Mouse (Mus musculus): ENCODE data around the gene Epha4. TPM values are rescaled to one million over a fixed set of nuclear protein-coding genes. Genes with fewer than 3 reads are reported as not detected.

Gene Epha4
- polyA plus RNA-seq, 1 experiment from 2014 or later, result 93.3 TPM

DNA sequence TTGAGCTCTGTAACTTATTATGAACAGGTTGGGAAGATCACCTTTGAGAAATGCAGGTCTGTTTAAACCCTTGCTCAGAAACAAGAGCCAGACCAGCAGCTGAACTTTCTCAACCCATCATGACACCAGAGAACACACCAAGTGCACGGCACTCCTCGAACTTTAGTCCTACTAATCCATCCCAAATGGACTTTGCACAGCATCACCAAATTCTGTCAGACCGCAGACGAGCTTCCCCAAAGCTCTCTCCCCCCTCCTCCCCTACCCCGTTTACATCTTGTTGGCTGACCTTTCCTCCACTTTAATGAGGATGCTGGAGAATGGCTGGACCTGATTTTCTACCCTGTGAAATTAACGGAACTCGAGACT lies 19.1 kb downstream of the Epha4 start:
- WGBS, result 6% methylated on average over 7 of the region's 7 CpGs
- Histone ChIP-seq H3K9me3 (no peaks in the 10 kb centered on the region), H3K27me3 (no peaks in the 10 kb centered on the region), H3K27ac (replicated peaks) (peak overlapping the region; percentile 83), H3K4me3 (0 out of 2 replicates have a peak overlapping the region, but pooled peaks have one; percentile 8), H3K9ac (replicated peaks) (no peak overlapping the region; the same call in 1 of the 2 replicates), H3K4me2 (replicated peaks) (peak overlapping the region; percentile 39), H3K4me1 (peaks cover 88% of the 10 kb centered on the region), H3K36me3 (no peaks in the 10 kb centered on the region)
- ATAC-seq (replicated peaks), result no peak

DNA sequence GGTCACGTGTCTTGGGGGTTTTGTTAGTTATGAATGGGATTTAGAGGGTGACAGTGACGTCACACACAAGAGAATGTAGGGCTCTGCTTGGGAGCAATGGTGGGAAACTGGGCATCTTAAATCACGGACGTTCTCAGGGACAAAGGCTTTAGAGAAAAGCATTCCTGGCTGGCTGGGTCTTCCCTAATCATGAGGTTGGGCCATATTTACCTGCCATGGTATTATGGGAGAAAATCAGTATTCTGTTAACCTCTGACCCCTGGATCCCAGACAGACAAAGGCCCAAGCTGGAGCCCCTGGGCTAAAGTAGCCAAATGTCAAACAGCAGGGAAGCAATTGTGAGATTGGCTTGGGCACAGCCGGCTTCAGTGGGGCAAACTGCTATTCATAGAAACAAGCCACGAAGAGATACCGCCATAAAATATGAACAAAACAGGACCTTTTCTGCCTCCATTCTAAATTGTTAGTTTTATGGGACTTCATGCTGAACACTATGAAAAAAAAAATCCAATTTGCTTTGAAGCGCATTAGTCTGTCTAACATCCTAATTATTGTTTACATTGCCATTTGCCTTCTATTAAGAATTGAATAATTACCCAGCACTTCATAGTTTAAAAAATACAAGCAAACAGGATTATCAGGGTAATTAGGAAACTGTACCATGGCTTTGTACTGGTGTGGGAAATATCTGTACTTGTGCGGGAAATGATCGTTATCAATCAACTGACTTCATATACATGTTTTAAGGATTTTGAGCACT lies 19.7 kb downstream of the Epha4 start:
- Histone ChIP-seq H3K4me2 (replicated peaks) (peak overlapping the region; percentile 39), H3K4me3 (0 out of 2 replicates have a peak overlapping the region, but pooled peaks have one; percentile 0), H3K9me3 (no peaks in the 10 kb centered on the region), H3K36me3 (no peaks in the 10 kb centered on the region), H3K4me1 (peaks cover 88% of the 10 kb centered on the region), H3K9ac (replicated peaks) (no peak overlapping the region), H3K27me3 (no peaks in the 10 kb centered on the region), H3K27ac (replicated peaks) (no peak overlapping the region; the same call in 1 of the 2 replicates)
- 9% methylated on average over 10 of the region's 10 CpGs for WGBS
- ATAC-seq (replicated peaks), result no peak

DNA sequence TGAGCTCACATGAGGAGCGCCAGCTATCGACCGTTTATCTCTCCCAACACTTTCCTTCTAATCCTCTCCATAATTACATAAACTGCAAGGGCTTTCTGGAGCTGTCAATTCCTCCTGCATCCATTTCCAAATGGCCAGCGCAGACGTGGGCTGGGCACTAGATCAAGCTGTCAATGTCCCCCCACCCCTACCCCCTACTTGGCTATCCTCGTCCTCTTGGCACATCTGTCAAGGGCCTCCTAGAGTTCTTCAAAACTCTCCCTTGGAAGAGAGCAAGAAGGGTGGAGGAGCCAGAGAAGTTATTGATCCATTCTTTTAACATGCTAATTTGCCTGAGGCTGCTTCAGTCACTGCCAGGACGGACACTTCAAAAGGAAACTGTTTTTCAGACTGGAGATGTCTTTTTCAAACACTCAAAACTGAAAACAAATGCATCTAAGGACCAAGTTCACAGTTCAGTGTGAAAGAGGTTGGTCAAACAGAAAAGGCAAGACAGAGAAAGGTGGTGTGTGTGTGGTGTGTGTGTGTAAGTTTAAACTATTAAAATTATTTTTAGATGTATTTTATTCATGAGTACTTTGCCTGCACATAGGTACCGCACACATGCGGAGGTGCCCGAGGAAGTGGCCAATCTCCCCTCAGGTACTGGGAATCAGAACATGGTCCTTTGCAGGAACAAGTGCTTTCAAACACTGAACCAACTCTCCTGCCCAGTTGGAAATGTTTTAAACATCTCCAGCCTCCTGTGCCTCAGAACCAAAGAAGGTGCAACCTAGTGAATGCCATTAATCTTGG lies 20.9 kb downstream of the Epha4 start:
- H3K9ac ChIP-seq (replicated peaks), result no peak overlapping the region
- 0 out of 2 replicates have a peak overlapping the region, but pooled peaks have one; percentile 23 for H3K27ac ChIP-seq (replicated peaks)
- H3K27me3 ChIP-seq, result no peaks in the 10 kb centered on the region
- WGBS, result 18% methylated on average over 10 of the region's 10 CpGs
- no peak overlapping the region for H3K4me3 ChIP-seq
- H3K36me3 ChIP-seq, result no peaks in the 10 kb centered on the region
- peaks cover 79% of the 10 kb centered on the region for H3K4me1 ChIP-seq
- no peak overlapping the region for H3K4me2 ChIP-seq (replicated peaks)
- no peaks in the 10 kb centered on the region for H3K9me3 ChIP-seq
- no peak for ATAC-seq (replicated peaks)

DNA sequence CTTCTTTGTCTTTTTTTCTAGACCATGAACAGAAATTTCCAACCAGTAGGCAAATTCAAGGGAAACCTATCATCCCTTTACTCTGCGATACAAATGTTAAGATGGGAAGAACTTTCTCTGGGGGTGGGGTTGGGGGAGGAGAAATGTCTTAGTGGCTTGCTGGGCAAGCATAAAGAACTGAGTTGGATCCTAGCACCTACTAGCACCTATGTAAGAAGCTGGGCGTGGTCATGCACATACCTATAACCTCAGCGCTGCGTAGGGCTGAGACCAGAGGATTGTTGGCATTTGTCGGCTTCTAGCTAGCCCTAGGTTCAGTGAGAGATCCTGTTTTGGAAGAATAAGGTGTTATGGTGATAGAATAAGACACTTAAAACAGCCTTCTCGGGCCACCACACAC lies 24.7 kb downstream of the Epha4 start:
- H3K4me3 ChIP-seq, result no peak overlapping the region
- ATAC-seq (replicated peaks), result no peak
- H3K27ac ChIP-seq (replicated peaks), result no peak overlapping the region
- no peaks in the 10 kb centered on the region for H3K27me3 ChIP-seq
- H3K36me3 ChIP-seq, result no peaks in the 10 kb centered on the region
- no peak overlapping the region for H3K9ac ChIP-seq (replicated peaks)
- H3K4me2 ChIP-seq (replicated peaks), result no peak overlapping the region
- 95% methylated on average over 6 of the region's 6 CpGs for WGBS
- H3K9me3 ChIP-seq, result no peaks in the 10 kb centered on the region
- peaks cover 58% of the 10 kb centered on the region for H3K4me1 ChIP-seq

DNA sequence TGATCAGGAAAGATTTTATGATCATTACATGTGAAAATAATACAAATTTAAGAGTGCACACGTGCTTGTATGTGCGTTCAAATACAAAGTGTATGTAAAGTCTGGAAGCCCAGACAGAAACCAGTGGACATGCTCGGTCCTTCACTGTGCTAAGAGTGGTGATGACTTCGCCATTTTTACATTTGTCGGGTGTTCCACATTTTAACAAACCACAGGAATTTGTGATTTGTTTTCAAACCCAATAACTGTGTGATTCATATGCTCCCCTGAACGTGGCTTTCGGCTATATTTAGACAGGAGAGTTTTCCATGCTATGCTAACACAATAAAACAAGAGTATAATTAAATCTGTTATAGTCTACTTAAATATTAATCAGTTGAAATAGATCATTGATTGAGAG lies 25.5 kb downstream of the Epha4 start:
- WGBS, result 85% methylated on average over 7 of the region's 7 CpGs

DNA sequence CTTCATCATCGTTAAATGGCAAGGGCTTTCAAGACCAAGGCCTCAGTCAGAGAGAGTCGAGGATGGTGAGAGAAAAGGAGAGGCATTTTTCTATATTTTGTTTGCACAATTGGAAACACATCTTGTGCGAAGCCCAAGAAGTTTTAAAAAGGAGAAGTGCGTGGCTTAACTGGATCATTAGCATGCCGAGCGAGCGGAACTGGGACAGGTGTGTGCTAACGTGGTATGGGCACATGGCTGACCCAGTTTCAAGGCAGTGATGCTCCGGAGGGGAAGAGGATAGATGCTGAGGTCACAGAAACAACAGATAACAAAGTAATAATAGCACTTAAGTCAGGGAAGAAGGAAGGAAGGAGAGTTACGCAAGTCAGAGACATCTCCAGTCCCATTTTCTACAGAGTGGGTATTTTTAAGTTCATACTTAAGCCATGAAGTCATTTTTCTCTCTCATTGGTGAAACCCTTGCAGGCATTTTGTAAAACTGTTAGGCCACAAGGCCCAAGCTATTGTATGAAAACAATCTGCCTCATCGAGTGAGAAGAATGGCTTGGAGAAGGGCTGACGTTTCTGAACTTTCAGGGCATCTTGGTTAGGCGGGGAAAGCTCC lies 26.9 kb downstream of the Epha4 start:
- H3K4me2 ChIP-seq (replicated peaks), result no peak overlapping the region
- H3K27ac ChIP-seq (replicated peaks), result no peak overlapping the region
- no peak for ATAC-seq (replicated peaks)
- H3K36me3 ChIP-seq, result no peaks in the 10 kb centered on the region
- peaks cover 44% of the 10 kb centered on the region for H3K4me1 ChIP-seq
- no peaks in the 10 kb centered on the region for H3K9me3 ChIP-seq
- no peak overlapping the region for H3K4me3 ChIP-seq
- no peaks in the 10 kb centered on the region for H3K27me3 ChIP-seq
- 58% methylated on average over 13 of the region's 13 CpGs for WGBS
- no peak overlapping the region for H3K9ac ChIP-seq (replicated peaks)

More for the DNA sequence above, 25.5 kb downstream of the Epha4 start:
- no peak overlapping the region for H3K9ac ChIP-seq (replicated peaks)
- H3K4me3 ChIP-seq, result no peak overlapping the region
- H3K4me1 ChIP-seq, result peaks cover 59% of the 10 kb centered on the region
- no peaks in the 10 kb centered on the region for H3K9me3 ChIP-seq
- H3K36me3 ChIP-seq, result no peaks in the 10 kb centered on the region
- H3K27ac ChIP-seq (replicated peaks), result no peak overlapping the region
- no peak overlapping the region for H3K4me2 ChIP-seq (replicated peaks)
- ATAC-seq (replicated peaks), result no peak
- no peaks in the 10 kb centered on the region for H3K27me3 ChIP-seq

DNA sequence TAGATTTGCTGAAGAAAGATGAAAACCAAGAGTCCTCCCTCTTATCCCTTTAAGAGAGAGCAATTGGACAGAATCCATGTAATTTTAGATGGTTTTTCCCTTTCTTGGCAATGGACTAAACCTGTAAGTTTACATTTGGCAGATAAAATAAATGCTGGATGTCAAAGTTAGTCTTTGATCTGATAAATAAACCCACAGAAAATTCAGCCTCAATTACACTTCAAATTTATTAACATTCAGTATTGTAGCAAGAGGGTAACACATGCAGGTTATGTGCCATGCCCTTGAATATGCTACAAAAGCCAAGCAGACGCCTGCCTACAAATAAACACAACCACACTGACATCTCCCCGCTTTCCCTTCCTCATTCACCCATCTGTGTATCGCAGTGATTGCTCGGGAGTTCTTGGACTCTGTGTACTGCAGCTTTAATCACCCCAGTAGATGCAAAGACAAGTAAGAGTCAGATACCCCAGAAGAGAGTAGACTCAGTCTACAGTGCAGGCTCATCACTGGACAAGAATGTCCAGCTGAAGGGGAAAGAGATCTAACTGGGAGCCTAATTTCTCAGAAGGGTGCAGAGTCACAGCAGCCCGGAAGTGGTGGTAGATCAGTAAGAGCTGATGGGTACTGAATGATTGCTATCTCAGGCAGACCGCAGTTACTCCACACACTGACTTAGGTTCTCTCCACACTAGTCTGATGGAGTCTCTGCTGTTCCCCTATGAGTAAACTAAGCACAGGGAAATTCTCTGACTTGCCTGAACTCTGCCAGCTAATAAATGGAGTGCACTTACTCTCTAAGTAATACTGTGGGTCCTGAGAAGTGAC lies 29.9 kb downstream of the Epha4 start:
- 65% methylated on average over 6 of the region's 6 CpGs for WGBS
- no peak overlapping the region for H3K9ac ChIP-seq (replicated peaks)
- no peaks in the 10 kb centered on the region for H3K27me3 ChIP-seq
- 0 out of 2 replicates have a peak, but pooled peaks have one; percentile 38 for ATAC-seq (replicated peaks)
- H3K4me2 ChIP-seq (replicated peaks), result 0 out of 2 replicates have a peak overlapping the region, but pooled peaks have one; percentile 12
- 0 out of 2 replicates have a peak overlapping the region, but pooled peaks have one; percentile 57 for H3K27ac ChIP-seq (replicated peaks)
- no peaks in the 10 kb centered on the region for H3K9me3 ChIP-seq
- no peak overlapping the region for H3K4me3 ChIP-seq
- peaks cover 20% of the 10 kb centered on the region for H3K4me1 ChIP-seq
- no peaks in the 10 kb centered on the region for H3K36me3 ChIP-seq

DNA sequence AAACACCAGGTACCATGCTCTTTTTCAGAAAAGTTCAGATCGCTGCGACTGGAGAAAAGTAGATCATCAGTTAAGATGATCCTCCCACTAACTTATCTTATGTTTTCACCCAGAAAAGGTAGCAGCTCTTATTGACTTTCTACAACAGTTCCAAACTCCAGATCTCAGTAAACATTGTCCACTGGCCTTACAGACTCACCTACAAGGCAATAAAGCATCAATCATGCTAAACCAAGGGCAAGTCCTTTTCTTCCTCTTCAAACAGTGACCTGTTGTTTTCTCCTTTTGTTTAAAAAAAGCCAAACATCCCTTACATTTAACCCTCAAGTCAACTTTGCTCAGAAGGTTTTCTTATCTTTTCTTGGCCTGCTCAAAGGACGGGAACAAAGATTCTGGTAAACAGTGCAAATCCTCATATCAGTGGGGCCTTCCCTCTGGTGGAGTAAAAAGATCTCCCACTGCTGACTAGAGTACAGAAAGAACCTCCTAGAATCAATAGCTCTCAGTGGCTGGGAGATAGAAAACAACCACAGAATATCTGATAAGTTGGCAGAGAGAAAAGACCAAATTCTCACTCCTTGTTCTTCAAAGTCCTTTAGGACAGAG lies 39.0 kb downstream of the Epha4 start:
- WGBS, result 91% methylated on average over 3 of the region's 3 CpGs
- Histone ChIP-seq H3K27me3 (no peaks in the 10 kb centered on the region), H3K4me2 (replicated peaks) (no peak overlapping the region), H3K9me3 (no peaks in the 10 kb centered on the region), H3K4me3 (no peak overlapping the region), H3K27ac (replicated peaks) (no peak overlapping the region), H3K36me3 (no peaks in the 10 kb centered on the region), H3K4me1 (peaks cover 24% of the 10 kb centered on the region), H3K9ac (replicated peaks) (no peak overlapping the region)
- ATAC-seq (replicated peaks), result no peak

DNA sequence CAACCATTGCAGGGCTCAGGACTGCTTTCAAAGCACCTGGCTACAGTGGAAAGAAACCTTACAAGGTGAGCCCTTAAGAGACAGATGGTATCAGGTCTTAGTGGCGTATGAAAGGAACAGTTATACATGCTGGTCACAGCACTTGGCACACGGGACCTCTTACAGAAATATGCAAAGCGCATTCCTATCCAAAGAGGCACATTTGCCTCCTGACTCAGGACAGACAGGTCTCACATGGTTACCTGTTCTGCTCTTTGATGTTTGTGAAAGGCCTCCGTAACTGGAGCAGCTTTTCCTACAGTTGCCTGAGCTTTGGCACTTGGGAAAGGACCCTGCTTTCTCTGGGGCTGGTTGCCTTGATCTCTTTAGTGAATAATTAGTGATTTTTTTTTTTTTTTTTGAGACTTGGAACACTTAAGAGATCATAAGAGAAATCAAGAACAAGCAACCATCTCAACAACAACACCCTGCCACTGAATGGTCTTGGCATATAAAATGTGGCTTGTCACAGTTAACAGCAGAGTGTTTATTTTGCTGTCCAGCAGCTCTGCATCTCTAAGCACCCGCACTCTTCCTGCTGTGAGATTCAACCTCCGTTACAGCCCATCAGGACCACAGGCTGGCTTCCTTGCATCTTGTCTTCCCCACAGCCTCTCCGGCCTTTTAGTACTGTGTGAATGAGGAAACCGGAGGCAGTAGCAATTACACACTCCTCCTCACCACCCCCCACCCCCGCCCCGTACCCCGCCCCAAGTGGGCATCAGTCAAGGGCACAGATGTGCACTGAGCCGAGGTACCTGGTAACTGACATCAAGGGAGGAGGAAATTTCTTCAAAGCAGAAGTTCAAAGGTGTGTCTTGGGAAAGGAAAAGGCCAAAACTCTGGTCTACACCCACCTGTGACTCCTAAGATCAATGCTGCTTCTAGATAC lies 41.2 kb downstream of the Epha4 start:
- Histone ChIP-seq H3K4me3 (no peak overlapping the region), H3K4me1 (peaks cover 31% of the 10 kb centered on the region), H3K4me2 (replicated peaks) (no peak overlapping the region), H3K9ac (replicated peaks) (no peak overlapping the region), H3K27me3 (no peaks in the 10 kb centered on the region), H3K9me3 (no peaks in the 10 kb centered on the region), H3K27ac (replicated peaks) (0 out of 2 replicates have a peak overlapping the region, but pooled peaks have one; percentile 9), H3K36me3 (no peaks in the 10 kb centered on the region)
- 54% methylated on average over 12 of the region's 12 CpGs for WGBS
- ATAC-seq (replicated peaks), result no peak

DNA sequence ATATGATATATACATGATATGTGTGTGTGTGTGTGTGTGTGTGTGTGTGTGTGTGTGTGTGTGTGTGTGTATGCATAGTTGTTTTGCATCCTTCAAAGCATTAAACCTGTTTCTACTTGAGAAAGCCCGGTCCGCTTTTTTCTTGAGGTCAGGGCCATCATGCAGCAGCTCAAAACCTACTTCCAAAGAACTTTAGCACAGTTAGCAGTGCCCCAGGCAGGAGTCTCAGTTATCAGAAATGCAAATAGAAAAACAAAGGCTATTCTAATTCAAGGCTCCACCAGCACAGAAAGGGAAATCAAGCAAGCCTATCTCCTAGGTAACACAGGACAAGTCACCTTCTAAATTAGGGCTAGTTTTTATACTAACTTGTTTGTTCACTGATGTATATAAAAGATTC lies 42.3 kb downstream of the Epha4 start:
- no peak overlapping the region for H3K27ac ChIP-seq (replicated peaks)
- H3K36me3 ChIP-seq, result no peaks in the 10 kb centered on the region
- ATAC-seq (replicated peaks), result no peak
- 31% methylated on average over 2 of the region's 2 CpGs for WGBS
- H3K4me3 ChIP-seq, result no peak overlapping the region
- no peak overlapping the region for H3K9ac ChIP-seq (replicated peaks)
- no peaks in the 10 kb centered on the region for H3K27me3 ChIP-seq
- H3K4me1 ChIP-seq, result peaks cover 31% of the 10 kb centered on the region
- no peaks in the 10 kb centered on the region for H3K9me3 ChIP-seq
- H3K4me2 ChIP-seq (replicated peaks), result no peak overlapping the region

All from forebrain, embryonic 15.5 days (tissue).